Mouse (Mus musculus) liver, adult 2 months (tissue): Measurements from ENCODE around the gene Hras.

Source experiments
- CTCF ChIP-seq: fragments of 200-500 bp; IDR thresholded peaks from 2 replicates; pipeline ENCODE4 v1.5.1; 2011; ENCODE audit warnings: low read depth, low read length, control low read depth
- POLR2A ChIP-seq: fragments of 200-500 bp; IDR thresholded peaks from 2 replicates; pipeline ENCODE4 v1.6.1; 2011; ENCODE audit warnings: low read length, control low read depth; ENCODE audit not compliant: insufficient read depth; ENCODE audit errors: extremely low read depth

DNA sequence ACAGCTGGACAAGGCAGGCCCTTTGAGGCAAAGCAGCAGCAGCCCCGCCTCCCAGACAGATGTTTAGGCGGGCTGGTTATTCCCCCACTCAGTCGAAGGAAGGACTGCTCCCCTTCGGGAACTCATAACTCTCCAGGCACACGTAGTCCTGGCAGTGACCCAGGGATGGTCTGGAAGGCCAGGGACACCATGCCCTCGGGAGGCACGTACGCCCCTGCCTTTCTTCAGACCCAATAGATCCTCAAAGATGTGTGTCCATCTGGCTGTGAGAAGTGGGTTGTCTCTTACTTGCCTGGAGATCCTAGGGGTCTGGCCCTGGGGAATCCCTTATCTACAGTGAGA is 28.3 kb upstream of the Hras start:
- TF ChIP-seq CTCF: no peak
- no peak for TF ChIP-seq POLR2A
